Mouse (Mus musculus) CH12.LX (cell line): Measurements from ENCODE around the gene Smyd3. TPM values are rescaled to one million over a fixed set of nuclear protein-coding genes. Genes with fewer than 3 reads are reported as not detected.

Source experiments
- DNase-seq: peaks from one replicate; pipeline ENCODE4 v3.0.0-alpha.2; 2013; ENCODE audit errors: extremely low read depth
- H3K27ac ChIP-seq: 2 replicates; pipeline ENCODE4 v1.5.1; 2012; ENCODE audit warnings: low read depth, mild to moderate bottlenecking, control low read depth, moderate library complexity; ENCODE audit not compliant: insufficient read depth
- H3K27me3 ChIP-seq: replicated peaks from 2 replicates; pipeline ENCODE3; 2012; ENCODE audit warnings: inconsistent platforms
- H3K36me3 ChIP-seq, 2 experiments: replicated peaks in 1 of 2; 2 replicates each; pipeline versions ENCODE3 to v1.6.1; 2012; ENCODE audit warnings: inconsistent platforms in 1 of 2, low read length in 1 of 2, mild to moderate bottlenecking in 1 of 2, mixed read lengths in 1 of 2, moderate library complexity in 1 of 2; ENCODE audit not compliant: control insufficient read depth in 1 of 2, insufficient read depth in 1 of 2
- H3K4me1 ChIP-seq, 2 experiments: 2 replicates each; pipeline ENCODE4 v1.6.1; 2012; ENCODE audit warnings: inconsistent platforms in 1 of 2, moderate library complexity in 1 of 2; ENCODE audit not compliant: insufficient read depth in 2 of 2, control insufficient read depth in 1 of 2
- H3K4me2 ChIP-seq: 2 replicates; pipeline ENCODE4 v1.6.1; 2012; ENCODE audit warnings: low read depth, mild to moderate bottlenecking, control low read depth; ENCODE audit not compliant: poor library complexity, insufficient read depth, severe bottlenecking
- H3K4me3 ChIP-seq, 3 experiments: fragments of 150-350 bp in 1 of 3; sonication (generic) in 1 of 3; replicated peaks in 1 of 3; 2 replicates each; pipeline versions ENCODE3 to v1.5.1; 2011 to 2012; ENCODE audit warnings: low read depth in 2 of 3, low read length in 2 of 3, mild to moderate bottlenecking in 2 of 3, moderate library complexity in 2 of 3, control low read depth in 1 of 3, improper control_type of control experiment in 1 of 3, inconsistent platforms in 1 of 3, mixed read lengths in 1 of 3; ENCODE audit not compliant: poor library complexity in 1 of 3
- H3K79me2 ChIP-seq: replicated peaks from 2 replicates; pipeline ENCODE4 v1.6.1; 2012; ENCODE audit warnings: mild to moderate bottlenecking, moderate library complexity; ENCODE audit not compliant: control insufficient read depth, poor library complexity, insufficient read depth, severe bottlenecking; ENCODE audit errors: extremely low read depth
- H3K9ac ChIP-seq: 2 replicates; pipeline ENCODE4 v1.6.1; 2012; ENCODE audit warnings: low read depth, mild to moderate bottlenecking, control low read depth, moderate library complexity; ENCODE audit not compliant: insufficient read depth
- H3K9me3 ChIP-seq: replicated peaks from 2 replicates; pipeline ENCODE3; 2012; ENCODE audit warnings: low read length, inconsistent platforms, mixed read lengths
- EP300 ChIP-seq: IDR thresholded peaks from 2 replicates; pipeline ENCODE4 v1.6.1; 2011; ENCODE audit warnings: low read length, improper control_type of control experiment
- ETS1 ChIP-seq: conservative IDR thresholded peaks from 2 replicates; pipeline ENCODE4 v1.6.1; 2012; ENCODE audit warnings: low read depth, mild to moderate bottlenecking, inconsistent platforms, low read length, improper control_type of control experiment, moderate library complexity
- HCFC1 ChIP-seq: IDR thresholded peaks from 2 replicates; pipeline ENCODE4 v1.6.1; 2012; ENCODE audit warnings: low read depth, mild to moderate bottlenecking, inconsistent platforms, low read length, improper control_type of control experiment
- IRF4 ChIP-seq: IDR thresholded peaks from 2 replicates; pipeline ENCODE4 v1.6.1; 2014; ENCODE audit warnings: low read depth, mild to moderate bottlenecking, inconsistent platforms, low read length, improper control_type of control experiment
- JUN ChIP-seq: IDR thresholded peaks from 2 replicates; pipeline ENCODE4 v1.6.1; 2011; ENCODE audit warnings: low read depth, mild to moderate bottlenecking, low read length, improper control_type of control experiment, moderate library complexity; ENCODE audit not compliant: insufficient read depth
- JUND ChIP-seq: conservative IDR thresholded peaks from 2 replicates; pipeline ENCODE4 v1.6.1; 2011; ENCODE audit warnings: low read depth, low read length, improper control_type of control experiment
- MEF2A ChIP-seq: IDR thresholded peaks from 2 replicates; pipeline ENCODE4 v1.6.1; 2014; ENCODE audit warnings: low read depth, mild to moderate bottlenecking, inconsistent platforms, low read length, improper control_type of control experiment, borderline replicate concordance
- MXI1 ChIP-seq: IDR thresholded peaks from 2 replicates; pipeline ENCODE4 v1.6.1; 2011; ENCODE audit warnings: mild to moderate bottlenecking, low read depth, low read length, improper control_type of control experiment
- PAX5 ChIP-seq: IDR thresholded peaks from 2 replicates; pipeline ENCODE4 v1.6.1; 2012; ENCODE audit warnings: low read length, inconsistent platforms, mixed read lengths
- POLR2A ChIP-seq: IDR thresholded peaks from 2 replicates; pipeline ENCODE4 v1.6.1; 2011; ENCODE audit warnings: low read depth, mild to moderate bottlenecking, improper control_type of control experiment, low read length
- RAD21 ChIP-seq: IDR thresholded peaks from 2 replicates; pipeline ENCODE4 v1.6.1; 2011; ENCODE audit warnings: low read depth, mild to moderate bottlenecking, low read length, improper control_type of control experiment, moderate library complexity
- SMC3 ChIP-seq: IDR thresholded peaks from 2 replicates; pipeline ENCODE4 v1.6.1; 2011; ENCODE audit warnings: low read depth, low read length, improper control_type of control experiment
- TBP ChIP-seq: conservative IDR thresholded peaks from 2 replicates; pipeline ENCODE4 v1.6.1; 2011; ENCODE audit warnings: low read depth, low read length, improper control_type of control experiment
- USF1 ChIP-seq: IDR thresholded peaks from 2 replicates; pipeline ENCODE4 v1.6.1; 2014; ENCODE audit warnings: low read depth, mild to moderate bottlenecking, inconsistent platforms, low read length, improper control_type of control experiment
- ZC3H11A ChIP-seq: IDR thresholded peaks from 2 replicates; pipeline ENCODE4 v1.6.1; 2012; ENCODE audit warnings: low read depth, mild to moderate bottlenecking, inconsistent platforms, low read length, improper control_type of control experiment
- ZNF384 ChIP-seq: IDR thresholded peaks from 2 replicates; pipeline ENCODE4 v1.6.1; 2012; ENCODE audit warnings: low read depth, low read length, improper control_type of control experiment, inconsistent platforms
- dilution Hi-C: fragments of 300-500 bp; cut with MboI; formaldehyde crosslinking; loops from 2 replicates; pipeline ENCODE4 v1.14.3; 2020; ENCODE audit warnings: low sequenced_read_pairs; ENCODE audit not compliant: extremely low pct_unique_long_range_greater_than_20kb, extremely low pct_ligation_motif_present
- in situ Hi-C: fragments of 300-500 bp; cut with MboI; formaldehyde crosslinking; loops from 3 replicates; pipeline ENCODE4 v1.14.3; 2019; ENCODE audit warnings: low sequenced_read_pairs, low pct_ligation_motif_present, low pct_unique_long_range_greater_than_20kb, mixed read lengths
- polyA plus RNA-seq: library from polyadenylated mRNA; unstranded; fragments of >175 nt; gene quantifications from 2 replicates; pipeline ENCODE4 v1.2.1, GENCODE M21; 2012; ENCODE audit warnings: low read depth; ENCODE audit not compliant: insufficient read length
- total RNA-seq, 2 experiments: library from RNA; depleted of rRNA; stranded (reverse); fragments of 300-350 nt in 1 of 2; fragments of >200 nt in 1 of 2; gene quantifications; 2 replicates each; pipeline ENCODE4 v1.2.3; 2012 to 2014

The Smyd3 gene
- total and polyA plus RNA-seq, 3 experiments: 11.4 to 12.5 (median 11.8) TPM

GRCm38 (mm10) chr1:179462376-179462775 lies 55.5 kb downstream of the Smyd3 start:
- peaks cover 0 to 6% of the 10 kb centered on the region in 2 experiments; a peak in 1 of 4 replicates for H3K4me1 ChIP-seq
- no peaks in the 10 kb centered on the region for H3K79me2 ChIP-seq
- dilution Hi-C loops: no loop called here
- H3K4me2 ChIP-seq: no peak overlapping the region
- no peaks in the 10 kb centered on the region for H3K9me3 ChIP-seq
- H3K9ac ChIP-seq: no peak overlapping the region
- DNase-seq: no peak
- H3K36me3 ChIP-seq: peaks cover 0 to 6% of the 10 kb centered on the region in 2 experiments
- H3K4me3 ChIP-seq: no peak overlapping the region
- in situ Hi-C loops: no loop called here
- no peak overlapping the region for H3K27ac ChIP-seq
- TF ChIP-seq ZC3H11A (no peak), IRF4 (no peak), POLR2A (no peak), ZNF384 (no peak), SMC3 (no peak), USF1 (no peak), TBP (no peak), JUND (no peak), PAX5 (no peak), JUN (no peak)
- no peaks in the 10 kb centered on the region for H3K27me3 ChIP-seq

GRCm38 (mm10) chr1:179461019-179461814 lies 56.6 kb downstream of the Smyd3 start:
- no peaks in the 10 kb centered on the region for H3K9me3 ChIP-seq
- H3K4me2 ChIP-seq: no peak overlapping the region
- no peaks in the 10 kb centered on the region for H3K79me2 ChIP-seq
- in situ Hi-C loops: no loop called here
- no peak overlapping the region for H3K4me3 ChIP-seq
- TF ChIP-seq MXI1: no peak
- TF ChIP-seq ZNF384: no peak
- TF ChIP-seq RAD21: no peak
- TF ChIP-seq PAX5: no peak
- TF ChIP-seq ETS1: no peak
- TF ChIP-seq HCFC1: no peak
- no peak for TF ChIP-seq TBP
- no peak for TF ChIP-seq POLR2A
- TF ChIP-seq EP300: no peak
- TF ChIP-seq JUN: no peak
- no peak for TF ChIP-seq MEF2A
- TF ChIP-seq JUND: no peak
- dilution Hi-C loops: no loop called here
- DNase-seq: no peak
- H3K27me3 ChIP-seq: no peaks in the 10 kb centered on the region
- H3K36me3 ChIP-seq: peaks cover 0 to 5% of the 10 kb centered on the region in 2 experiments
- H3K4me1 ChIP-seq: peaks cover 0 to 6% of the 10 kb centered on the region in 2 experiments; a peak in 1 of 4 replicates
- no peak overlapping the region for H3K27ac ChIP-seq
- no peak overlapping the region for H3K9ac ChIP-seq
